Mouse (Mus musculus) CH12.LX (cell line): ENCODE results near the gene Pianp. TPM values are rescaled to one million over a fixed set of nuclear protein-coding genes. Genes with fewer than 3 reads are reported as not detected.

ENCODE experiments used
- DNase-seq: peaks from one replicate; pipeline ENCODE4 v3.0.0-alpha.2; 2013; ENCODE audit errors: extremely low read depth
- H3K27ac ChIP-seq: 2 replicates; pipeline ENCODE4 v1.5.1; 2012; ENCODE audit warnings: low read depth, mild to moderate bottlenecking, control low read depth, moderate library complexity; ENCODE audit not compliant: insufficient read depth
- H3K27me3 ChIP-seq: replicated peaks from 2 replicates; pipeline ENCODE3; 2012; ENCODE audit warnings: inconsistent platforms
- H3K36me3 ChIP-seq, 2 experiments: replicated peaks in 1 of 2; 2 replicates each; pipeline versions ENCODE3 to v1.6.1; 2012; ENCODE audit warnings: inconsistent platforms in 1 of 2, low read length in 1 of 2, mild to moderate bottlenecking in 1 of 2, mixed read lengths in 1 of 2, moderate library complexity in 1 of 2; ENCODE audit not compliant: control insufficient read depth in 1 of 2, insufficient read depth in 1 of 2
- H3K4me1 ChIP-seq, 2 experiments: 2 replicates each; pipeline ENCODE4 v1.6.1; 2012; ENCODE audit warnings: inconsistent platforms in 1 of 2, moderate library complexity in 1 of 2; ENCODE audit not compliant: insufficient read depth in 2 of 2, control insufficient read depth in 1 of 2
- H3K4me2 ChIP-seq: 2 replicates; pipeline ENCODE4 v1.6.1; 2012; ENCODE audit warnings: low read depth, mild to moderate bottlenecking, control low read depth; ENCODE audit not compliant: poor library complexity, insufficient read depth, severe bottlenecking
- H3K4me3 ChIP-seq, 3 experiments: fragments of 150-350 bp in 1 of 3; sonication (generic) in 1 of 3; replicated peaks in 1 of 3; 2 replicates each; pipeline versions ENCODE3 to v1.5.1; 2011 to 2012; ENCODE audit warnings: low read depth in 2 of 3, low read length in 2 of 3, mild to moderate bottlenecking in 2 of 3, moderate library complexity in 2 of 3, control low read depth in 1 of 3, improper control_type of control experiment in 1 of 3, inconsistent platforms in 1 of 3, mixed read lengths in 1 of 3; ENCODE audit not compliant: poor library complexity in 1 of 3
- H3K79me2 ChIP-seq: replicated peaks from 2 replicates; pipeline ENCODE4 v1.6.1; 2012; ENCODE audit warnings: mild to moderate bottlenecking, moderate library complexity; ENCODE audit not compliant: control insufficient read depth, poor library complexity, insufficient read depth, severe bottlenecking; ENCODE audit errors: extremely low read depth
- H3K9ac ChIP-seq: 2 replicates; pipeline ENCODE4 v1.6.1; 2012; ENCODE audit warnings: low read depth, mild to moderate bottlenecking, control low read depth, moderate library complexity; ENCODE audit not compliant: insufficient read depth
- H3K9me3 ChIP-seq: replicated peaks from 2 replicates; pipeline ENCODE3; 2012; ENCODE audit warnings: low read length, inconsistent platforms, mixed read lengths
- CHD1 ChIP-seq: IDR thresholded peaks from 2 replicates; pipeline ENCODE4 v1.6.1; 2012; ENCODE audit warnings: low read depth, low read length, improper control_type of control experiment, inconsistent platforms
- CHD2 ChIP-seq: IDR thresholded peaks from 2 replicates; pipeline ENCODE4 v1.6.1; 2011; ENCODE audit warnings: low read length, improper control_type of control experiment
- CTCF ChIP-seq, 2 experiments: IDR thresholded peaks in 1 of 2; conservative IDR thresholded peaks in 1 of 2; 2 replicates each; pipeline ENCODE4 v1.5.1; 2011 to 2012; ENCODE audit warnings: low read depth in 2 of 2, low read length in 2 of 2, improper control_type of control experiment in 1 of 2, inconsistent platforms in 1 of 2, mild to moderate bottlenecking in 1 of 2, moderate library complexity in 1 of 2
- EP300 ChIP-seq: IDR thresholded peaks from 2 replicates; pipeline ENCODE4 v1.6.1; 2011; ENCODE audit warnings: low read length, improper control_type of control experiment
- ETS1 ChIP-seq: conservative IDR thresholded peaks from 2 replicates; pipeline ENCODE4 v1.6.1; 2012; ENCODE audit warnings: low read depth, mild to moderate bottlenecking, inconsistent platforms, low read length, improper control_type of control experiment, moderate library complexity
- HCFC1 ChIP-seq: IDR thresholded peaks from 2 replicates; pipeline ENCODE4 v1.6.1; 2012; ENCODE audit warnings: low read depth, mild to moderate bottlenecking, inconsistent platforms, low read length, improper control_type of control experiment
- JUN ChIP-seq: IDR thresholded peaks from 2 replicates; pipeline ENCODE4 v1.6.1; 2011; ENCODE audit warnings: low read depth, mild to moderate bottlenecking, low read length, improper control_type of control experiment, moderate library complexity; ENCODE audit not compliant: insufficient read depth
- KAT2A ChIP-seq: IDR thresholded peaks from 2 replicates; pipeline ENCODE4 v1.6.1; 2012; ENCODE audit warnings: low read length, improper control_type of control experiment, inconsistent platforms; ENCODE audit not compliant: insufficient replicate concordance
- MAZ ChIP-seq: IDR thresholded peaks from 2 replicates; pipeline ENCODE4 v1.6.1; 2012; ENCODE audit warnings: low read depth, mild to moderate bottlenecking, inconsistent platforms, low read length, improper control_type of control experiment, moderate library complexity
- MYC ChIP-seq: IDR thresholded peaks from 2 replicates; pipeline ENCODE4 v1.6.1; 2011; ENCODE audit warnings: low read depth, mild to moderate bottlenecking, improper control_type of control experiment, low read length
- NELFE ChIP-seq: IDR thresholded peaks from 2 replicates; pipeline ENCODE4 v1.6.1; 2011; ENCODE audit warnings: low read depth, low read length, improper control_type of control experiment
- PAX5 ChIP-seq: IDR thresholded peaks from 2 replicates; pipeline ENCODE4 v1.6.1; 2012; ENCODE audit warnings: low read length, inconsistent platforms, mixed read lengths
- POLR2AphosphoS2 ChIP-seq: IDR thresholded peaks from 2 replicates; pipeline ENCODE4 v1.6.1; 2011; ENCODE audit warnings: low read depth, low read length, improper control_type of control experiment
- RAD21 ChIP-seq: IDR thresholded peaks from 2 replicates; pipeline ENCODE4 v1.6.1; 2011; ENCODE audit warnings: low read depth, mild to moderate bottlenecking, low read length, improper control_type of control experiment, moderate library complexity
- RCOR1 ChIP-seq: conservative IDR thresholded peaks from 2 replicates; pipeline ENCODE4 v1.6.1; 2012; ENCODE audit warnings: low read depth, mild to moderate bottlenecking, inconsistent platforms, low read length, improper control_type of control experiment
- UBTF ChIP-seq: IDR thresholded peaks from 2 replicates; pipeline ENCODE4 v1.6.1; 2012; ENCODE audit warnings: low read depth, mild to moderate bottlenecking, inconsistent platforms, low read length, improper control_type of control experiment, moderate library complexity
- USF1 ChIP-seq: IDR thresholded peaks from 2 replicates; pipeline ENCODE4 v1.6.1; 2014; ENCODE audit warnings: low read depth, mild to moderate bottlenecking, inconsistent platforms, low read length, improper control_type of control experiment
- USF2 ChIP-seq: conservative IDR thresholded peaks from 2 replicates; pipeline ENCODE4 v1.6.1; 2011; ENCODE audit warnings: low read depth, low read length, improper control_type of control experiment
- ZC3H11A ChIP-seq: IDR thresholded peaks from 2 replicates; pipeline ENCODE4 v1.6.1; 2012; ENCODE audit warnings: low read depth, mild to moderate bottlenecking, inconsistent platforms, low read length, improper control_type of control experiment
- dilution Hi-C: fragments of 300-500 bp; cut with MboI; formaldehyde crosslinking; loops from 2 replicates; pipeline ENCODE4 v1.14.3; 2020; ENCODE audit warnings: low sequenced_read_pairs; ENCODE audit not compliant: extremely low pct_unique_long_range_greater_than_20kb, extremely low pct_ligation_motif_present
- in situ Hi-C: fragments of 300-500 bp; cut with MboI; formaldehyde crosslinking; loops from 3 replicates; pipeline ENCODE4 v1.14.3; 2019; ENCODE audit warnings: low sequenced_read_pairs, low pct_ligation_motif_present, low pct_unique_long_range_greater_than_20kb, mixed read lengths
- polyA plus RNA-seq: library from polyadenylated mRNA; unstranded; fragments of >175 nt; gene quantifications from 2 replicates; pipeline ENCODE4 v1.2.1, GENCODE M21; 2012; ENCODE audit warnings: low read depth; ENCODE audit not compliant: insufficient read length
- total RNA-seq, 2 experiments: library from RNA; depleted of rRNA; stranded (reverse); fragments of 300-350 nt in 1 of 2; fragments of >200 nt in 1 of 2; gene quantifications; 2 replicates each; pipeline ENCODE4 v1.2.3; 2012 to 2014

Pianp gene
- total and polyA plus RNA-seq, 3 experiments, result 0.08 TPM; not detected in 2

GRCm38 (mm10) chr6:124955212-124955611, 41.3 kb upstream of the Pianp start:
- Histone ChIP-seq H3K27ac (no peak overlapping the region), H3K4me2 (no peak overlapping the region), H3K4me1 (no peaks in the 10 kb centered on the region), H3K9me3 (peaks cover 27% of the 10 kb centered on the region), H3K79me2 (no peaks in the 10 kb centered on the region), H3K9ac (no peak overlapping the region), H3K27me3 (no peaks in the 10 kb centered on the region), H3K36me3 (peaks cover 38 to 73% of the 10 kb centered on the region in 2 experiments)
- DNase-seq, result no peak
- dilution Hi-C loops, result no loop called here
- in situ Hi-C loops, result no loop called here
- no peak for TF ChIP-seq RAD21
- TF ChIP-seq CHD2, result no peak
- no peak for TF ChIP-seq PAX5
- TF ChIP-seq USF1, result no peak
- 0 out of 2 replicates have a peak, but pooled peaks have one; percentile 18 for TF ChIP-seq POLR2AphosphoS2
- TF ChIP-seq UBTF, result no peak
- TF ChIP-seq ZC3H11A, result no peak
- TF ChIP-seq, all 38 proteins: peak for 1
- no peak overlapping the region for H3K4me3 ChIP-seq

- Histone ChIP-seq H3K9ac (no peak overlapping the region), H3K4me3 (no peak overlapping the region), H3K4me2 (no peak overlapping the region), H3K27me3 (no peaks in the 10 kb centered on the region), H3K4me1 (peaks cover 0 to 7% of the 10 kb centered on the region in 2 experiments; a peak in 1 of 4 replicates), H3K79me2 (no peaks in the 10 kb centered on the region), H3K27ac (no peak overlapping the region), H3K36me3 (peaks cover 58 to 95% of the 10 kb centered on the region in 2 experiments), H3K9me3 (peaks cover 9% of the 10 kb centered on the region)
- dilution Hi-C loops (no loop called here), in situ Hi-C loops (no loop called here)
- DNase-seq, result no peak
- TF ChIP-seq ETS1 (no peak), CHD1 (no peak), UBTF (no peak)
Measured at GRCm38 (mm10) chr6:124958127-124958526, 38.4 kb upstream of the Pianp start.

- peaks cover 0 to 18% of the 10 kb centered on the region in 2 experiments; a peak in 1 of 4 replicates for H3K4me1 ChIP-seq
- no peak overlapping the region for H3K4me2 ChIP-seq
- no peak overlapping the region for H3K27ac ChIP-seq
- H3K27me3 ChIP-seq, result no peaks in the 10 kb centered on the region
- dilution Hi-C loops, result no loop called here
- DNase-seq, result no peak
- in situ Hi-C loops, result no loop called here
- H3K4me3 ChIP-seq, result no peak overlapping the region
- peaks cover 17% of the 10 kb centered on the region for H3K79me2 ChIP-seq
- no peak overlapping the region for H3K9ac ChIP-seq
- H3K36me3 ChIP-seq, result peaks cover 52 to 82% of the 10 kb centered on the region in 2 experiments
- H3K9me3 ChIP-seq, result no peaks in the 10 kb centered on the region
- no peak for TF ChIP-seq CTCF (conservative IDR thresholded peaks at IDR 0.05 in 1 of 2, IDR thresholded peaks at IDR 0.05 in 1 of 2; ENCODE audit: low read depth in 2 of 2, low read length in 2 of 2)
- TF ChIP-seq RCOR1, result no peak
- TF ChIP-seq NELFE, result no peak
- no peak for TF ChIP-seq MYC
- no peak for TF ChIP-seq KAT2A
- TF ChIP-seq CHD2, result no peak
- no peak for TF ChIP-seq JUN
- TF ChIP-seq HCFC1, result no peak
- TF ChIP-seq ETS1, result no peak
- no peak for TF ChIP-seq POLR2AphosphoS2
- TF ChIP-seq MAZ, result no peak
- TF ChIP-seq RAD21, result no peak
- no peak for TF ChIP-seq EP300
- no peak for TF ChIP-seq USF2
- TF ChIP-seq PAX5, result no peak
Measured at GRCm38 (mm10) chr6:124959960-124960359, 36.5 kb upstream of the Pianp start.
